Mouse (Mus musculus): ENCODE results near the gene Fhit. TPM values are rescaled to one million over a fixed set of nuclear protein-coding genes. Genes with fewer than 3 reads are reported as not detected.
"Not testable (repeated sequence)": the region's sequence is repeated elsewhere in the genome, so short reads cannot be mapped to it uniquely, and the experiment has no call there.

Fhit gene
- polyA plus RNA-seq, 1 experiment: 6.7 TPM

- Histone ChIP-seq H3K4me1 (ENCODE audit: control insufficient read depth, insufficient read depth, insufficient read length, low read length) (no peaks in the 10 kb centered on the region; the same call in 1 of the 2 replicates), H3K4me3 (ENCODE audit: insufficient read depth, low read depth, low read length) (no peak overlapping the region), H3K27ac (replicated peaks; ENCODE audit: low read depth, low read length) (no peak overlapping the region)
These were observed 1329.5 kb downstream of the Fhit start for GRCm38 (mm10) chr14:9832290-9832689.

GRCm38 (mm10) chr14:9828699-9829240 is 1333.1 kb downstream of the Fhit start:
- not testable (repeated sequence) for H3K4me1 ChIP-seq (ENCODE audit: control insufficient read depth, insufficient read depth, insufficient read length, low read length); H3K4me3 ChIP-seq (ENCODE audit: insufficient read depth, low read depth, low read length); H3K27ac ChIP-seq (replicated peaks; ENCODE audit: low read depth, low read length)

GRCm38 (mm10) chr14:9815963-9816362 is 1345.9 kb downstream of the Fhit start:
- Histone ChIP-seq H3K27ac (replicated peaks; ENCODE audit: low read depth, low read length) (no peak overlapping the region), H3K4me1 (ENCODE audit: control insufficient read depth, insufficient read depth, insufficient read length, low read length) (no peaks in the 10 kb centered on the region), H3K4me3 (ENCODE audit: insufficient read depth, low read depth, low read length) (no peak overlapping the region)

GRCm38 (mm10) chr14:9811847-9812321 is 1350.0 kb downstream of the Fhit start:
- H3K4me1 ChIP-seq (ENCODE audit: control insufficient read depth, insufficient read depth, insufficient read length, low read length): no peaks in the 10 kb centered on the region
- no peak overlapping the region for H3K27ac ChIP-seq (replicated peaks; ENCODE audit: low read depth, low read length)
- no peak overlapping the region for H3K4me3 ChIP-seq (ENCODE audit: insufficient read depth, low read depth, low read length)

GRCm38 (mm10) chr14:9811177-9811846 is 1350.5 kb downstream of the Fhit start:
- H3K27ac ChIP-seq (replicated peaks; ENCODE audit: low read depth, low read length): no peak overlapping the region
- H3K4me3 ChIP-seq (ENCODE audit: insufficient read depth, low read depth, low read length): no peak overlapping the region
- H3K4me1 ChIP-seq (ENCODE audit: control insufficient read depth, insufficient read depth, insufficient read length, low read length): no peaks in the 10 kb centered on the region

- no peak overlapping the region for H3K27ac ChIP-seq (replicated peaks; ENCODE audit: low read depth, low read length)
- no peaks in the 10 kb centered on the region for H3K4me1 ChIP-seq (ENCODE audit: control insufficient read depth, insufficient read depth, insufficient read length, low read length)
- no peak overlapping the region for H3K4me3 ChIP-seq (ENCODE audit: insufficient read depth, low read depth, low read length)
These were observed 1368.4 kb downstream of the Fhit start for GRCm38 (mm10) chr14:9793403-9793802.

- H3K4me3 ChIP-seq (ENCODE audit: insufficient read depth, low read depth, low read length): no peak overlapping the region
- H3K4me1 ChIP-seq (ENCODE audit: control insufficient read depth, insufficient read depth, insufficient read length, low read length): no peaks in the 10 kb centered on the region
- H3K27ac ChIP-seq (replicated peaks; ENCODE audit: low read depth, low read length): no peak overlapping the region
These were observed 1373.4 kb downstream of the Fhit start for GRCm38 (mm10) chr14:9788402-9788950.

- Histone ChIP-seq H3K27ac (replicated peaks; ENCODE audit: low read depth, low read length) (no peak overlapping the region), H3K4me1 (ENCODE audit: control insufficient read depth, insufficient read depth, insufficient read length, low read length) (no peaks in the 10 kb centered on the region), H3K4me3 (ENCODE audit: insufficient read depth, low read depth, low read length) (no peak overlapping the region)
These were observed 1374.4 kb downstream of the Fhit start for GRCm38 (mm10) chr14:9787389-9787788.

GRCm38 (mm10) chr14:9785861-9786260 is 1376.0 kb downstream of the Fhit start:
- Histone ChIP-seq H3K27ac (replicated peaks; ENCODE audit: low read depth, low read length) (no peak overlapping the region), H3K4me3 (ENCODE audit: insufficient read depth, low read depth, low read length) (no peak overlapping the region), H3K4me1 (ENCODE audit: control insufficient read depth, insufficient read depth, insufficient read length, low read length) (no peaks in the 10 kb centered on the region)

- Histone ChIP-seq H3K4me1 (ENCODE audit: control insufficient read depth, insufficient read depth, insufficient read length, low read length) (no peaks in the 10 kb centered on the region), H3K4me3 (ENCODE audit: insufficient read depth, low read depth, low read length) (no peak overlapping the region)
These were observed 1410.5 kb downstream of the Fhit start for GRCm38 (mm10) chr14:9751341-9751740.

GRCm38 (mm10) chr14:9748709-9749108 is 1413.1 kb downstream of the Fhit start:
- H3K4me1 ChIP-seq (ENCODE audit: control insufficient read depth, insufficient read depth, insufficient read length, low read length): no peaks in the 10 kb centered on the region
- H3K4me3 ChIP-seq (ENCODE audit: insufficient read depth, low read depth, low read length): no peak overlapping the region
- H3K27ac ChIP-seq (replicated peaks; ENCODE audit: low read depth, low read length): no peak overlapping the region

More at GRCm38 (mm10) chr14:9751341-9751740, 1410.5 kb downstream of the Fhit start:
- H3K27ac ChIP-seq (replicated peaks; ENCODE audit: low read depth, low read length): no peak overlapping the region

GRCm38 (mm10) chr14:9721917-9722472 is 1439.8 kb downstream of the Fhit start:
- Histone ChIP-seq H3K27ac (replicated peaks; ENCODE audit: low read depth, low read length) (no peak overlapping the region), H3K4me3 (ENCODE audit: insufficient read depth, low read depth, low read length) (no peak overlapping the region), H3K4me1 (ENCODE audit: control insufficient read depth, insufficient read depth, insufficient read length, low read length) (no peaks in the 10 kb centered on the region)

GRCm38 (mm10) chr14:9698621-9699020 is 1463.2 kb downstream of the Fhit start:
- no peaks in the 10 kb centered on the region for H3K4me1 ChIP-seq (ENCODE audit: control insufficient read depth, insufficient read depth, insufficient read length, low read length)
- no peak overlapping the region for H3K4me3 ChIP-seq (ENCODE audit: insufficient read depth, low read depth, low read length)
- no peak overlapping the region for H3K27ac ChIP-seq (replicated peaks; ENCODE audit: low read depth, low read length)

- no peak overlapping the region for H3K4me3 ChIP-seq (ENCODE audit: insufficient read depth, low read depth, low read length)
- H3K4me1 ChIP-seq (ENCODE audit: control insufficient read depth, insufficient read depth, insufficient read length, low read length): no peaks in the 10 kb centered on the region
- H3K27ac ChIP-seq (replicated peaks; ENCODE audit: low read depth, low read length): no peak overlapping the region
These were observed 1464.7 kb downstream of the Fhit start for GRCm38 (mm10) chr14:9697101-9697500.

- Histone ChIP-seq H3K4me1 (ENCODE audit: control insufficient read depth, insufficient read depth, insufficient read length, low read length) (no peaks in the 10 kb centered on the region), H3K4me3 (ENCODE audit: insufficient read depth, low read depth, low read length) (no peak overlapping the region), H3K27ac (replicated peaks; ENCODE audit: low read depth, low read length) (no peak overlapping the region)
These were observed 1465.8 kb downstream of the Fhit start for GRCm38 (mm10) chr14:9696004-9696403.
